Mouse (Mus musculus): Measurements from ENCODE around the gene Fam53a.

The Fam53a gene

GRCm38 (mm10) chr5:33637606-33638350, 8.3 kb upstream of the Fam53a start:
- in situ Hi-C loops (cut with MboI; ENCODE audit: low pct_unique_long_range_greater_than_20kb in 1 of 2, low sequenced_read_pairs in 2 of 2, unreplicated experiment in 1 of 2) = no loop called here

DNA sequence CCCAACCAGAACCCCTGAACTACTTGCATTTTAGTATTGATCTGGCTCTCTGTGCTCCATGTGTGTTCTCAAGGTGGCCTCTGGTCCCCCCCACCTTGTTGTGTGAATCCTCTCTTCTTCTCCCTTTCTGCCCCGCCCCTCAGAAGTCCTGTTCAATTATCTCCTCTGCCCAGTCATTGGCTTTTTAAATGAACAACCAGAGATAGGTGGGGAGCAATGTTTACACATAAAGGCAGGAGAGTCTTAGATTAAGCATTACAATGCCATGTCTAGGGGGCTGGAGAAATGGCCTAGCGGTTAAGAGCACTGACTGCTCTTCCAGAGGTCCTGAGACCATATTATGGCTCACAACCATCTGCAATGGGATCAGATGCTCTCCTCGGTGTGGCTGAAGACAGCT, 5.9 kb upstream of the Fam53a start:
- in situ Hi-C loops (cut with MboI; ENCODE audit: low pct_unique_long_range_greater_than_20kb in 1 of 2, low sequenced_read_pairs in 2 of 2, unreplicated experiment in 1 of 2) = no loop called here

- in situ Hi-C loops (cut with MboI; ENCODE audit: low pct_unique_long_range_greater_than_20kb in 1 of 2, low sequenced_read_pairs in 2 of 2, unreplicated experiment in 1 of 2) = no loop called here
These were observed 3.1 kb upstream of the Fam53a start for GRCm38 (mm10) chr5:33632526-33632925.

- in situ Hi-C loops (cut with MboI; ENCODE audit: low pct_unique_long_range_greater_than_20kb in 1 of 2, low sequenced_read_pairs in 2 of 2, unreplicated experiment in 1 of 2) = no loop called here
These were observed 1.2 kb upstream of the Fam53a start for GRCm38 (mm10) chr5:33630615-33631014.

DNA sequence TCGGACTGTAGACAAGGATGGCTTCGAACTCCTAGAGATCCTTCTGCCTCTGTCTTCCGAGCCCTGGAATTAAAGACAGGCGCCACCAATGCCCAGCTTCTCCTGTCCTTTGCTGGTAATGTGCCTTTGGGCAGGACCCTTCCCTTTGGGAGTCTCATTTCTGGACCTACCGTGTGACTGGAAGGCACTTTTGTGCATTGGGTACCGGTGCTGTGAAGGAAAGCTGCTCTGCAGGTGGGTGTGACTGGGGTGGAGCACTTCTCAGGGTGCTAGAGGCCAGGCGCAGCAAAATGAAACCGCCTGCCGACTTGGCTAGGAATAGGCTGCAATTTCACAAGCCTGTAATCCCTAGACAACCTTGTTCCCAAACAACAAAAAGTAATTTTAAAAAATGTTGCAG, 626 bp upstream of the Fam53a start:
- in situ Hi-C loops (cut with MboI; ENCODE audit: low pct_unique_long_range_greater_than_20kb in 1 of 2, low sequenced_read_pairs in 2 of 2, unreplicated experiment in 1 of 2) = no loop called here

DNA sequence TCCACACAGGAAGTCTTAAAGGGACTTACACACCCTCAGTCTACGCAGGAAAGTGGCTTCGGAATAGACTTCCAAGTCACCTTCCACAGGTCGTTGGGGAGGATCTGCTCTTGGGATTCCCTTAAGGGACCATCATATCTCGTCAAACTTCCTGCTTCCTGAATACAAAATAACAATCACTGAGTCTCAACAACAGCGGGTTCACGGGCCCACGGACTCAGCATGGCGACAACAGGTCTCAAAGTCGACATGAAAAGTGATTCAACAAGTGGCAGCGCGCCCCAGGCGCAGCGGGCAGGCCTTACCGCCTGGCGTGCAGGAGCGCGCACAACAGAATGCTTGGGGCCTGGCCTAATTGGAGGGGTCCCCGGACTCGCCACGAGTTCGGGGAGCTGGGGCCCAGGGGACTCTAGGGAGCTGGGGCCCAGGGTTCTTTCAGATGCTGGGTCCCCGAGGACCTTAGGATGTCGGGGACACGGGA, 575 bp downstream of the Fam53a start:
- in situ Hi-C loops (cut with MboI; ENCODE audit: low pct_unique_long_range_greater_than_20kb in 1 of 2, low sequenced_read_pairs in 2 of 2, unreplicated experiment in 1 of 2) = no loop called here

- in situ Hi-C loops (cut with MboI; ENCODE audit: low pct_unique_long_range_greater_than_20kb in 1 of 2, low sequenced_read_pairs in 2 of 2, unreplicated experiment in 1 of 2) = no loop called here
These were observed 1.5 kb downstream of the Fam53a start for GRCm38 (mm10) chr5:33627968-33628367.

DNA sequence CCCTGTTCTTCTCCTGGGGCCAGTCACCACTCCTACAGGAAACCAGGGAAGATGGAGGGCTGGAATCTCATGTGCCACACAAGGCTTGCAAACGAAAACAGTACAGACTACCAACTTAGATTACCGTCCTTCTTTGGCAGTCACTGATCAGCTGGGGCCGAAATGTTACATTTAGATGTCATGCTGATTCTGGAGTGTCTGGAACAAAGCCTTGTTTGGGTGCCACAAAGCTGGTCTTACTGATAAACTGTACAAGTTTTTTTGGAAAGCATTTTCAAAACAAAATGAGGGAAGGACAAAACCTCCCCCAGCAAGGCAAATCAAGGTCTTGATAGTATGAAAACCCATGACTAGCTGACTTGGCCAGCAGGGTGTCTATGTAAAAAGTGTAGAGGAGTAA, 5.7 kb downstream of the Fam53a start:
- in situ Hi-C loops (cut with MboI; ENCODE audit: low pct_unique_long_range_greater_than_20kb in 1 of 2, low sequenced_read_pairs in 2 of 2, unreplicated experiment in 1 of 2) = no loop called here

DNA sequence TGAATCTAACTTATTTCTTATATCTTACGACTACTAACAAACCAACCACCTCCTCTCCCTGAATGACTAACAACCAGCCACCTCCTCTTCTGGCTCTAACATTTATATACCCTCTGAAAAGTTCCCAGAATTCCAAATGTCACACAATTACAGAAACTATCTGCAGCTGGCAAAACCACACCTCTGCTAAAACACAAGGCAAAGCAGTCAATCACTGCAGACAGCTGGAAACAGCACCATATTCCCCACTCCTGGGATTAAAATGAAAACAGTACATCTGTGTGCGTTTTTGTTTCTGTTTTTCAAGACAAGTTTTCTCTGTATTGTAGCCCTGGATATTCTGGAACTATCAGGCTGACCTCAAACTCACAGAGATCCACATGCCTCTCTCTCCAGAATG, 6.8 kb downstream of the Fam53a start:
- in situ Hi-C loops (cut with MboI; ENCODE audit: low pct_unique_long_range_greater_than_20kb in 1 of 2, low sequenced_read_pairs in 2 of 2, unreplicated experiment in 1 of 2) = no loop called here

DNA sequence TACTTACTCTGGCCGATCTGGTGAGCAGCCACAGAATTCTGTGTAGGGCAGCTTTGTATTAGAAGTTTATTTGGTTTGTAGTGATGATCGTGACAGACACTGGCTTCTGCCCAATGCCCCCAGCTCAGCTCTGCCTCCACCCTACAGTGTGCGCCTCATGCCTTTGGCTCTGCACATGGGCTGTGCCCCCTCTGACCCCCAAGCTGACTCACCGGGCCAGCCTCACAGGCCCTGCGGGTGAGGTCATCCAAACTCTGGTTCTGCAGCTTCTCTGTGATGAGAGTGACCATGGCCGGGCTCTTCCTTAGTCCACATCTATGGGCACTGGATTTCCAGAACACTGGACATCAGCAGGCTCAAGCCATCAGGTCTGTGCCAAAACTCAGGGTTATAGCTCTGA, 15.0 kb downstream of the Fam53a start:
- in situ Hi-C loops (cut with MboI; ENCODE audit: low pct_unique_long_range_greater_than_20kb in 1 of 2, low sequenced_read_pairs in 2 of 2, unreplicated experiment in 1 of 2) = no loop called here

- in situ Hi-C loops (cut with MboI; ENCODE audit: low pct_unique_long_range_greater_than_20kb in 1 of 2, low sequenced_read_pairs in 2 of 2, unreplicated experiment in 1 of 2) = no loop called here
These were observed 17.6 kb downstream of the Fam53a start for GRCm38 (mm10) chr5:33611795-33612194.

DNA sequence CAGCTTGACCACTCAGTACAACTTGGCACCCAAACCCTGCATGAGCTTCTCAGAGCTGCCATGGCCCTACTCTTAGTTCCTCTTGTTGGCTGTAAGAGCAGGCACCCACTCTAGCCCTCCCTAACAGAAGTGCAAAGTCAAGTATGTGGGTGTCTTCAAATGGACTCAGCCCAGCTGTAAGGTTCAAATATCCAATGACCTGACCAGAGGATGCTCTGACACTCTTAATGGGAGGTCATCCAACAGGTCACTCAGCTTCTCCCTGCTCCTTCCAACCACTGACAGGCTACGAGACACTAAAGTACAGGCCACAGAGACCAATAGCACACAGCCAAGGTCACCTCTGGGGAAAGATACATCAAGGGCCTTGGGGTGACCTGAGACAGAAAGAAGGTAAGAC, 20.2 kb downstream of the Fam53a start:
- in situ Hi-C loops (cut with MboI; ENCODE audit: low pct_unique_long_range_greater_than_20kb in 1 of 2, low sequenced_read_pairs in 2 of 2, unreplicated experiment in 1 of 2) = no loop called here

DNA sequence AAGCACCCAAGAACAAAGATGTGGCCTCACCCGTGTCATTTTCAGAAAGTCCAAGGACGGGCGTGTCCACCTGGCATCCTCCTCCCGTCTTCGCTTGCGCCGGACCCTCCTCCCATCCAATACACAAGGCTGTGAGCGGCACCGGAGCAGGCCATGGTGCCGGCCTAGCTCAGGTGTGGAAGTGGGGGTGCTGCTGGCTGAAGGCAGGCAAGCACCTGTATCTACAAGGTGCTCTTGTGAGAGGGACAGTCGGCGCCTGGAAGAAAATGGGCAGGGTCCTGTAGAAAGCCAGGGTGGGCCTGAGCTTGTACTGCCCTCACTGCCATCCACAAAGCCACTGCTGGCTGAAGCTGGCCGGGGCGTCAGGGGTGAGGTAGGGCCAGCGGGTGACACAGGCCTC, 22.0 kb downstream of the Fam53a start:
- in situ Hi-C loops (cut with MboI; ENCODE audit: low pct_unique_long_range_greater_than_20kb in 1 of 2, low sequenced_read_pairs in 2 of 2, unreplicated experiment in 1 of 2) = no loop called here

DNA sequence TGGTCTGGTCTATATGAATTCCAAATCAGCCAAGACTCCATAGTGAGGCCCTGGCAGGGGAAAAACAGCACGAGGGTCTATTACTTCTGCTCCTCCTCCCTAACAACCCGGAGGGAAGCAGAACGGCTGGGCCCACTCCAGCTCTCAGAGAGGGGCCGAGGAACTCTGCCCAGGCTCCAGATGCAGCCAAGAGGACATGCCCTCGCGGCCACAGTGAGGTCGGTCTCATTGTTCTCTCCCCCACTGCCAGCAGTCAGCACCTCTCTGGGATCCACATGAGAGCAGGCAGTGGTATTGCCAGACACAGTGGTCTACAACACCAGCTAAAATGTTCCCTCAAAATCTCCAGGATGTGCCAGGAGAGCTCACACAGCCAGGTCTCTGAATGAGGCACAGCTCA, 22.8 kb downstream of the Fam53a start:
- in situ Hi-C loops (cut with MboI; ENCODE audit: low pct_unique_long_range_greater_than_20kb in 1 of 2, low sequenced_read_pairs in 2 of 2, unreplicated experiment in 1 of 2) = no loop called here

DNA sequence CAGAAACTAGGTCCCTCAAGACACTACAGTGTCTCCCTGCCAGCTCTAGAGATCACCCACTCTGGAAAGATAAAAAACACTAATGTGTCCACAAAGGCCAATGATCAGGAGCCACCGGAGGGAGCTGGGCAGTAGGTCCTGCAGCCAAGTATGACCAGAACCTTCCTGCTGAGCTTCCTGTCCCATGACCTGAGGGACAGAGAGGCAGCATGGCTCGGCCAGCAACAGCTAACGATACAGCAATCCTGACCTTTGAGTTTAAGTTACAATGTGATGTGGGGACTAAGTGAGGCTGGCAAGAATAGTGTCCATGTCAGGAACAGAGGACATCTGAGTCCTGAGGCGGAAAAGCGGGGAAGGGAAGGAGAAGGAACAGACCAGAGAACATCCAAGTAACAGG, 24.1 kb downstream of the Fam53a start:
- in situ Hi-C loops (cut with MboI; ENCODE audit: low pct_unique_long_range_greater_than_20kb in 1 of 2, low sequenced_read_pairs in 2 of 2, unreplicated experiment in 1 of 2) = no loop called here

- in situ Hi-C loops (cut with MboI; ENCODE audit: low pct_unique_long_range_greater_than_20kb in 1 of 2, low sequenced_read_pairs in 2 of 2, unreplicated experiment in 1 of 2) = loop anchor here in 1 of 2 experiments (5.0 kb wide), 1 partner anchor 201 kb away; no protein-coding TSS in a partner anchor
These were observed 35.8 kb downstream of the Fam53a start for GRCm38 (mm10) chr5:33593620-33594019.

DNA sequence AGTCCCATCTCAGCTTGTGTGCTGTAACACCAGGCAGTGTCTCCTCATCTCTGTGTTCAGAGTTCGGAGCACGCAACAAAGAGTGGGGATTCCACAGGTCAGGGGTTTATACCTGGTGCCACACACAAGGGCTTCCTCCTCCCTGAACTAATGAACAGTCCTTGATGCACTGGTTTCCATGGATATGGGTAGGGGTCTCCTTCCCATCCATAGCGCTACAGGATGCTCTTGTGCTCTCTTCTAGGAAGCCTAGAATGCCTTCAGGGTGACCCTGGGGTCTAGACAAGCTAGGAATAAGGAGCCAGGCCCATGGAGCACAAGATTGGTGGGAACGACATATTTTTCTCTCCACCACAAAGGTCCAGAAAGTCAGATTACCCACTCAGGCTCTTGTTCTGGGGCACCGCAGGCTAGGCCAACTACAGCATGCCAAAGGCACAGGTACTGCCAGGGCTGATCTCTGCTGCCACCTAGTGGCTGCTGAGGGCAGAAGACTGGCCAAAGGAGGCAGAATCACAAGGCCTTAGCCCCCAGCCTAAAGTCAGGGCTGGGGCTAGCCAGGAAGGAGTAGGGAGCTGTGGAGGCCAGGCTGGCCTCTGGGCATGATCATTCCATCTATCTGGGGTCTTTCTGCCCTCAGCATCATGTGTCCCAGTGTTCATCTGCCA, 40.1 kb downstream of the Fam53a start:
- in situ Hi-C loops (cut with MboI; ENCODE audit: low pct_unique_long_range_greater_than_20kb in 1 of 2, low sequenced_read_pairs in 2 of 2, unreplicated experiment in 1 of 2) = loop anchor here in 1 of 2 experiments (5.0 kb wide), 1 partner anchor 192 kb away; no protein-coding TSS in a partner anchor

DNA sequence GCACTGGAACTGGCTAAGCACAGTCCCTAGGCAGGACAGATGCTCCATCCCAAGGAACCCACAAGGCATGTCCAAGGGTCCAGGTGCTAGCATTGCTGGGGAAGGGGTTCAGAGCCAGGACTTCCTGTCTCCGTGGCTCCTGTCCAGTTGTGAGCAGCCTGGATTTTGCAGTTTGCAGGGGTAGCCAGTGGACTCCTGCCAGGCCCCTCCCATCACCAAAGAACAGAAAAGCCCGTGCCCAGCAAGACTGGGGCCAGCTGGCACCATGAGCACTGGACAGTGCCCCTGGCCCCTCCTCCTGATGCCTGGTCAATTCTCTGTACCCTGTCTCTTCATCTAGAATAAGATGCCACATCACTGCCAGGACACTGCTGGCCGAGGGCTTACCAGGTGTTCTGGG, 41.4 kb downstream of the Fam53a start:
- in situ Hi-C loops (cut with MboI; ENCODE audit: low pct_unique_long_range_greater_than_20kb in 1 of 2, low sequenced_read_pairs in 2 of 2, unreplicated experiment in 1 of 2) = loop anchor here in 1 of 2 experiments (5.0 kb wide), 1 partner anchor 191 kb away; no protein-coding TSS in a partner anchor

DNA sequence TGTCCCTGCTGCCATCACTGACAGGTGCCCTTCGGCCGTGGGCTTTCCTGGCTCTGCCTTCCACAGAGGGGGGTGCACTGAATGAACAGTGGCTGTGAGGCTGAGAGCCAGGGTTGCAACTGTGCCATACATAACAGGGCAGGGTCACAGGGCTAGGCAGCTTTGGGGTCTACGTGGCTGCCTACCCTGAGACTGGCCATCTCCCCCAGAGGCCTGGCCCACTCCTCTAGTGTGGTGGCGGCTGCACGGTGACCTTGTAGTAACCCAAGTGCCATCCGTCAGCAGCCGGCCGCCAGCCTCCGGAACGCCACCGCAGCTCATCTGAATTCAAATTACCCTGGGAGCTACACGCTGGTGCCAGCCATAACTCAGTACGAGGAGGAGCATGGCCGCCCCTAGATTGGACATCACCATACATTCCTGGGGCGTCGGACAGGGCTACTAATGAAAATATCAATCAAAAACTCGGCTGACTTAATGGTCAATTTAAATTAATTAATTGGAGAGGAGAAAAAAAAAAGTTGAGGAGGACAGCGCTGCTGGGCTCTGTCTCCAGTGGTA, 41.9 kb downstream of the Fam53a start:
- in situ Hi-C loops (cut with MboI; ENCODE audit: low pct_unique_long_range_greater_than_20kb in 1 of 2, low sequenced_read_pairs in 2 of 2, unreplicated experiment in 1 of 2) = loop anchor here in 1 of 2 experiments (5.0 kb wide), 1 partner anchor 190 kb away; no protein-coding TSS in a partner anchor

Measured in mouse embryonic stem cell (cell line).